Mouse (Mus musculus) heart, postnatal 0 days (tissue): ENCODE data around the gene Mas1. TPM values are rescaled to one million over a fixed set of nuclear protein-coding genes. Genes with fewer than 3 reads are reported as not detected.

ENCODE experiments used
- ATAC-seq: fragments of 200-750 bp; cut with Nextera tagmentation; 2 replicates; pipeline ENCODE4 v1.8.0; 2017; ENCODE audit warnings: low read depth, moderate number of reproducible peaks, moderate library complexity; ENCODE audit not compliant: insufficient read depth
- DNase-seq: peaks from one replicate; pipeline ENCODE4 v3.0.0-alpha.2; 2016; ENCODE audit warnings: low spot score
- H3K27ac ChIP-seq: fragments of 300-500 bp; sonication (generic); 2 replicates; pipeline ENCODE4 v1.5.1; 2014; ENCODE audit warnings: low read depth, mild to moderate bottlenecking
- H3K27me3 ChIP-seq: fragments of 300-500 bp; sonication (generic); 2 replicates; pipeline ENCODE4 v1.6.1; 2014; ENCODE audit warnings: low read length, mixed read lengths; ENCODE audit not compliant: control insufficient read depth, insufficient read depth
- H3K36me3 ChIP-seq: fragments of 300-500 bp; sonication (generic); replicated peaks from 2 replicates; pipeline ENCODE4 v1.6.1; 2014; ENCODE audit warnings: low read length, mixed read lengths; ENCODE audit not compliant: control insufficient read depth, insufficient read depth
- H3K4me1 ChIP-seq: fragments of 300-500 bp; sonication (generic); 2 replicates; pipeline ENCODE4 v1.6.1; 2014; ENCODE audit warnings: antibody characterized with exemption; ENCODE audit not compliant: control insufficient read depth, insufficient read depth
- H3K4me2 ChIP-seq: fragments of 300-500 bp; sonication (generic); 2 replicates; pipeline ENCODE4 v1.6.1; 2014; ENCODE audit warnings: low read depth, mild to moderate bottlenecking, low read length, moderate library complexity
- H3K4me3 ChIP-seq: fragments of 300-500 bp; sonication (generic); 2 replicates; pipeline ENCODE4 v1.5.1; 2014; ENCODE audit warnings: low read depth, low read length
- H3K9ac ChIP-seq: fragments of 300-500 bp; sonication (generic); replicated peaks from 2 replicates; pipeline ENCODE4 v1.6.1; 2014; ENCODE audit warnings: low read depth, low read length, mixed read lengths
- H3K9me3 ChIP-seq: fragments of 300-500 bp; sonication (generic); replicated peaks from 2 replicates; pipeline ENCODE4 v1.6.1; 2016; ENCODE audit warnings: low read length; ENCODE audit not compliant: control insufficient read depth
- CTCF ChIP-seq: IDR thresholded peaks from 2 replicates; pipeline ENCODE4 v1.5.1; 2016; ENCODE audit warnings: antibody characterized with exemption, control low read depth, low read depth
- EP300 ChIP-seq: IDR thresholded peaks from 2 replicates; pipeline ENCODE4 v1.6.1; 2016; ENCODE audit warnings: antibody characterized with exemption, low read depth
- WGBS: fragments of 180-500 bp; shearing (Covaris S2); extraction: QIAGEN DNeasy Blood & Tissue Kit; methylation state at CpG from one replicate; pipeline ENCODE4 v1.1.7; 2014; 5-methylcytosine and 5-hydroxymethylcytosine counted together
- polyA plus RNA-seq: library from polyadenylated mRNA; unstranded; fragments of >200 nt; fragmentation: Nextera tagmentation; extraction: Ambion mirVana; gene quantifications from 2 replicates; pipeline ENCODE4 v1.2.1, GENCODE M21; 2015
- total RNA-seq: library from RNA; depleted of rRNA; stranded (reverse); fragments of >200 nt; gene quantifications from 2 replicates; pipeline ENCODE4 v1.2.3, GENCODE M21; 2014; ENCODE audit warnings: low replicate concordance

The Mas1 gene
- total and polyA plus RNA-seq, 2 experiments from 2014 or later = 0.27 TPM; not detected in 1

- Histone ChIP-seq H3K4me3 (no peak overlapping the region), H3K36me3 (no peaks in the 10 kb centered on the region; the same call in 1 of the 2 replicates), H3K4me2 (no peak overlapping the region), H3K4me1 (peaks cover 22% of the 10 kb centered on the region), H3K27ac (no peak overlapping the region), H3K9me3 (no peaks in the 10 kb centered on the region), H3K27me3 (no peaks in the 10 kb centered on the region), H3K9ac (no peak overlapping the region)
- no peak for TF ChIP-seq EP300
- TF ChIP-seq CTCF = no peak
- WGBS = 58% methylated on average over 9 of the region's 9 CpGs
- no peak for DNase-seq
- no peak for ATAC-seq
Observed at GRCm38 (mm10) chr17:12801861-12802540, 65.9 kb downstream of the Mas1 start.

- peak; percentile 65 for ATAC-seq
- DNase-seq = peak; percentile 68
- H3K27me3 ChIP-seq = no peaks in the 10 kb centered on the region
Observed at GRCm38 (mm10) chr17:12799368-12800275, 68.3 kb downstream of the Mas1 start.

GRCm38 (mm10) chr17:12798571-12798970 lies 69.4 kb downstream of the Mas1 start:
- Histone ChIP-seq H3K4me3 (no peak overlapping the region), H3K9me3 (no peaks in the 10 kb centered on the region), H3K4me2 (no peak overlapping the region), H3K4me1 (peaks cover 38% of the 10 kb centered on the region), H3K27me3 (no peaks in the 10 kb centered on the region), H3K9ac (no peak overlapping the region), H3K27ac (peak overlapping the region; percentile 82), H3K36me3 (no peaks in the 10 kb centered on the region; the same call in 1 of the 2 replicates)
- TF ChIP-seq CTCF (no peak), EP300 (no peak)
- ATAC-seq (no peak), DNase-seq (no peak)
- WGBS = 80% methylated on average over 3 of the region's 3 CpGs

More at GRCm38 (mm10) chr17:12799368-12800275, 68.3 kb downstream of the Mas1 start:
- Histone ChIP-seq H3K9me3 (no peaks in the 10 kb centered on the region), H3K4me2 (no peak overlapping the region), H3K4me1 (peaks cover 27% of the 10 kb centered on the region), H3K36me3 (no peaks in the 10 kb centered on the region; the same call in 1 of the 2 replicates), H3K4me3 (no peak overlapping the region), H3K9ac (no peak overlapping the region), H3K27ac (peak overlapping the region; percentile 12)
- WGBS = 33% methylated on average over 12 of the region's 12 CpGs
- TF ChIP-seq CTCF (peak; percentile 37), EP300 (no peak)

GRCm38 (mm10) chr17:12797427-12798029 lies 70.4 kb downstream of the Mas1 start:
- Histone ChIP-seq H3K36me3 (no peaks in the 10 kb centered on the region; the same call in 1 of the 2 replicates), H3K4me3 (no peak overlapping the region), H3K4me2 (no peak overlapping the region), H3K27me3 (no peaks in the 10 kb centered on the region), H3K4me1 (peaks cover 48% of the 10 kb centered on the region), H3K9me3 (no peaks in the 10 kb centered on the region), H3K9ac (no peak overlapping the region), H3K27ac (peak overlapping the region; percentile 82)
- ATAC-seq (peak; percentile 69), DNase-seq (peak; percentile 65)
- 33% methylated on average over 3 of the region's 3 CpGs for WGBS
- TF ChIP-seq CTCF (no peak), EP300 (peak; percentile 86)

- no peaks in the 10 kb centered on the region for H3K27me3 ChIP-seq
- H3K9me3 ChIP-seq = no peaks in the 10 kb centered on the region
- 63% methylated on average over 3 of the region's 3 CpGs for WGBS
- H3K27ac ChIP-seq = peak overlapping the region; percentile 82; the same call in 1 of the 2 replicates
- H3K36me3 ChIP-seq = no peaks in the 10 kb centered on the region; the same call in 1 of the 2 replicates
- H3K4me1 ChIP-seq = peaks cover 56% of the 10 kb centered on the region
- no peak overlapping the region for H3K9ac ChIP-seq
- ATAC-seq = no peak
- no peak overlapping the region for H3K4me3 ChIP-seq
- DNase-seq = no peak
- no peak overlapping the region for H3K4me2 ChIP-seq
- TF ChIP-seq EP300 (no peak), CTCF (no peak)
Observed at GRCm38 (mm10) chr17:12796633-12797032, 71.3 kb downstream of the Mas1 start.
